Mouse (Mus musculus): ENCODE results near the gene Snrnp27.

DNA sequence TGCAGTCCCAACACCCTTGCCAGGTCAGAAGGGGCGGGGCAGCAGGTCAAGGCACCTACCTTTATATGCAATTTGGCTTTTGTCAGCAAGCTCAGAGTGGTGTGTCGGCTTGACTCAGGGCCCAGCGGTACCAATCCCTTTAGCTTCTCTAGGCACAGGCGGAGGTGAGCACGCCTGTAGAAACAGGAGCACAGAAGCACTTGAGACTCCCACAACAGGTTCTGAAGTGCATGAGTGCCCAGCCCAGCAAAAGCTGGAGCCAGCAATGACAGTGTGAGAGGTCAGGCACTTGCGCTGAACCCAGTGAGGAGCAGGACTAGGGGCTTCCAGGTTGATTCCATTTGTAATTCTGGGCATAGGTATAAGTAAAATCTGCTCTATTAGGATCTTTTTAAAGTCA lies 31.3 kb downstream of the Snrnp27 start:
- TF ChIP-seq CTCF (IDR thresholded peaks at IDR 0.05; ENCODE audit: low read depth): no peak
- no peak for TF ChIP-seq EP300 (IDR thresholded peaks at IDR 0.05; ENCODE audit: low read depth)
